Mouse (Mus musculus) fibroblast of lung, adult 2 months (primary cell): ENCODE measurements around the gene Sap30l.

ENCODE experiments used
- DNase-seq: peaks from one replicate; pipeline ENCODE4 v3.0.0-alpha.2; 2011; ENCODE audit warnings: low read depth

The Sap30l gene

GRCm38 (mm10) chr11:57800971-57801765 is at the start of gene Sap30l:
TSS of gene Sap30l (plus strand) at chr11:57801637.
- DNase-seq = peak; percentile 87

- no peak for DNase-seq
Measured at GRCm38 (mm10) chr11:57753538-57754203, 47.8 kb upstream of the Sap30l start.

- no peak for DNase-seq
Measured at GRCm38 (mm10) chr11:57758621-57759020, 42.8 kb upstream of the Sap30l start.

GRCm38 (mm10) chr11:57760509-57761058 is 40.9 kb upstream of the Sap30l start:
- DNase-seq = no peak

GRCm38 (mm10) chr11:57761347-57761746 is 40.1 kb upstream of the Sap30l start:
- no peak for DNase-seq

GRCm38 (mm10) chr11:57764124-57764523 is 37.3 kb upstream of the Sap30l start:
- no peak for DNase-seq

GRCm38 (mm10) chr11:57766617-57767016 is 34.8 kb upstream of the Sap30l start:
- DNase-seq = no peak

GRCm38 (mm10) chr11:57767171-57767570 is 34.3 kb upstream of the Sap30l start:
- DNase-seq = no peak

GRCm38 (mm10) chr11:57770776-57771175 is 30.7 kb upstream of the Sap30l start:
- DNase-seq = no peak

GRCm38 (mm10) chr11:57771676-57772075 is 29.8 kb upstream of the Sap30l start:
- no peak for DNase-seq

- DNase-seq = no peak
Measured at GRCm38 (mm10) chr11:57773479-57773878, 28.0 kb upstream of the Sap30l start.

GRCm38 (mm10) chr11:57773936-57774335 is 27.5 kb upstream of the Sap30l start:
- DNase-seq = no peak

GRCm38 (mm10) chr11:57775868-57776267 is 25.6 kb upstream of the Sap30l start:
- DNase-seq = no peak

- DNase-seq = no peak
Measured at GRCm38 (mm10) chr11:57776546-57776945, 24.9 kb upstream of the Sap30l start.

GRCm38 (mm10) chr11:57778349-57778748 is 23.1 kb upstream of the Sap30l start:
- DNase-seq = no peak

GRCm38 (mm10) chr11:57779824-57780223 is 21.6 kb upstream of the Sap30l start:
- DNase-seq = no peak

GRCm38 (mm10) chr11:57786616-57787418 is 14.6 kb upstream of the Sap30l start:
- peak; percentile 49 for DNase-seq

GRCm38 (mm10) chr11:57787913-57788312 is 13.5 kb upstream of the Sap30l start:
- no peak for DNase-seq

- no peak for DNase-seq
Measured at GRCm38 (mm10) chr11:57790866-57791535, 10.4 kb upstream of the Sap30l start.

- DNase-seq = no peak
Measured at GRCm38 (mm10) chr11:57795086-57795485, 6.4 kb upstream of the Sap30l start.

- DNase-seq = no peak
Measured at GRCm38 (mm10) chr11:57797828-57798227, 3.6 kb upstream of the Sap30l start.

GRCm38 (mm10) chr11:57799456-57799855 is 2.0 kb upstream of the Sap30l start:
- DNase-seq = no peak
